Mouse (Mus musculus): ENCODE measurements around the gene Gm20489. TPM values are rescaled to one million over a fixed set of nuclear protein-coding genes. Genes with fewer than 3 reads are reported as not detected.
A peak's percentile ranks its signal among the peaks of the same experiment; 100 is the strongest.

Gene Gm20489
- polyA plus RNA-seq, 1 experiment = not detected

DNA sequence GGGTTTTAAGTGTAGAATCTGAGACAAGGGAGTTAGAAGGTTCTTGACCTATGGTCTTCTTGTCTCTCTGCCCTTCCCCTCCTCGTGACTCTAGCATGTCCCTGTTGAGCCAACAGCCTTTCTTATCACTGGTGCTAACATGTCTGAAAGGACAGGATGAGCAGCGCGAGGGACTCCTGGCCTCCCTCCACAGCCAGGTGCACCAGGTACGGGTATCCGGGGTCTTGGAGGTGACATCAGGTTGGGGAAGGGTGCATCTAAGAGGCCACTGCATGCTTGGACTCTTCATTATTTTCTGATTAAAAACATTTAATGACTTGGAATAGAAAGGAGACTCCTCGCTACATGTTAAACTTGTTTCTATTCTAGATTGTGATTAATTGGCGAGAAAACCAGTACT lies 20.2 kb upstream of the Gm20489 start:
- H3K4me1 ChIP-seq (ENCODE audit: control insufficient read depth, insufficient read depth, low read length) = no peaks in the 10 kb centered on the region
- no peak overlapping the region for H3K27ac ChIP-seq (ENCODE audit: insufficient read depth, low read depth, low read length)
- TF ChIP-seq CTCF (IDR thresholded peaks at IDR 0.05; ENCODE audit: low read depth, low read length) (no peak), POLR2A (IDR thresholded peaks at IDR 0.05; ENCODE audit: borderline replicate concordance, low read depth, low read length) (no peak)
- H3K4me3 ChIP-seq (ENCODE audit: insufficient read depth, low read length) = no peak overlapping the region

DNA sequence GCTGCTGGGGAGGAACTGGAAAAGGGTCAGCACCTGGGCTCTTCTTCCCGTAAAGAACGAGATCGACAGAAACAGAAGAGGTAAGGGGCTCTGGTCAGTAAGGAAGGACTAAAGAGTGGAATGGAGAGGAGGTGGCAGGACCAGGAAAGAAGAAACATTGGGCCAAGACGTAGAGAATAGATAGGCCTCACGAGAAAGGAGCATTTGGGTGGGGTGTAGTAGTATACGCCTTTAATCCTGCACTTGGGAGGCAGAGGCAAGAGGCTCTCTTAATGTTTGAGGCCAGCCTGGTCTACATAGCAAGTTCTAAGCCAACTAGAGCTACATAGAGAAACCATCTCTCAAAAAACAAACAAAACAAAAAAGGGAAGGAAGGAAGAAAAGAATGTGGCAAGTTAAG lies 19.6 kb upstream of the Gm20489 start:
- TF ChIP-seq POLR2A (IDR thresholded peaks at IDR 0.05; ENCODE audit: borderline replicate concordance, low read depth, low read length) = no peak
- no peak for TF ChIP-seq CTCF (IDR thresholded peaks at IDR 0.05; ENCODE audit: low read depth, low read length)
- Histone ChIP-seq H3K4me1 (ENCODE audit: control insufficient read depth, insufficient read depth, low read length) (no peaks in the 10 kb centered on the region), H3K27ac (ENCODE audit: insufficient read depth, low read depth, low read length) (no peak overlapping the region), H3K4me3 (ENCODE audit: insufficient read depth, low read length) (no peak overlapping the region)

DNA sequence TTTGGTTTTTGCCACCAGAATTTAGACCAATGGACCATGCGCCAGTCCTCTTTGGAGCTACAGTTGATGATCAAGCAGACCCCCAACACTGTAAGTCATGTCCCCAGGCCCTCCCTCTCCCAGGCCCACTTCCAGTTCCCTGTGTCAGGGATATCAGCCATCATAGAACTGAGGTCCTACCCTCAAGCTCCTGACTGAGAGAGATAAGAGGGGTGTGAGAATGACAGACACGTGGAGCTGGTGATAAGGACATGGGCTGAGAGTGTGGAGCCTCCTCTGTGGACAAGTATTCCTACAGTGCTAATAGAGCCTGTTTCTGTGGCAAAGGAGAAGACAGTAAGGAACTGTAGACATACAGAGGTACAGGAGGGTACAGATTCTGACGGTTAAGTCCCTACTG lies 18.7 kb upstream of the Gm20489 start:
- Histone ChIP-seq H3K27ac (ENCODE audit: insufficient read depth, low read depth, low read length) (no peak overlapping the region), H3K4me1 (ENCODE audit: control insufficient read depth, insufficient read depth, low read length) (no peaks in the 10 kb centered on the region), H3K4me3 (ENCODE audit: insufficient read depth, low read length) (no peak overlapping the region)
- no peak for TF ChIP-seq POLR2A (IDR thresholded peaks at IDR 0.05; ENCODE audit: borderline replicate concordance, low read depth, low read length)
- TF ChIP-seq CTCF (IDR thresholded peaks at IDR 0.05; ENCODE audit: low read depth, low read length) = no peak

DNA sequence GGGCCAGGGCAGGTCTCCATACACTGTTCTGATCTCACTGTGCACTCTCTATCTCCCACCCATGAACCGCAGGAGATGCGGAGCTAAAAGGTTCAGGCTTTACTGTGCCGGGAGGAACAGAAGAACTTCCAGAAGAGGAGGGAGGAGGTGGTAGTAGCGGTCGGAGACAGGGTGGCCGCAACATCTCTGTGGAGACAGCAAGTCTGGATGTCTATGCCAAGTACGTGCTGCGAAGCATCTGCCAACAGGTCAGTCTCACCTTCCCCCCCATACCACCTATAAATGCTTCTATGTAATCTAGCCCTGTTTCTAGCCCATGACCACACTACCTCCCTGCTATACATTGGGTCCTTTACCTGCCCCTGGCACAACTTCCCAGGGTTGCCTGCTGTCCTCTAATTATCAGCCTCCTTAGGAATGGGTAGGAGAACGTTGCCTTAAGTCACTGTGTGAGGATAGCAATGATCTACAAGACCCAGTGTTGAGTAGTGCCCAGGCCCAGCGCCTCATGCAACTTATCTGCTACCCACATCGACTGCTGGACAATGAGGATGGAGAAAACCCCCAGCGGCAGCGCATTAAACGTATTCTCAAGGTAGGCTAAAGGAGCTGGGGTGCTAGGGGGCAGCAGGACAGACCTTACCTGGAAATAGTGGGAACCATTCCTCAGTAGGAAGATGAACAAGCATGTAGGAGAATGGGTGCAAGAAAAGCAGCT lies 17.3 kb upstream of the Gm20489 start:
- H3K27ac ChIP-seq (ENCODE audit: insufficient read depth, low read depth, low read length) = no peak overlapping the region
- H3K4me1 ChIP-seq (ENCODE audit: control insufficient read depth, insufficient read depth, low read length) = no peaks in the 10 kb centered on the region
- no peak overlapping the region for H3K4me3 ChIP-seq (ENCODE audit: insufficient read depth, low read length)
- TF ChIP-seq CTCF (IDR thresholded peaks at IDR 0.05; ENCODE audit: low read depth, low read length) = no peak
- TF ChIP-seq POLR2A (IDR thresholded peaks at IDR 0.05; ENCODE audit: borderline replicate concordance, low read depth, low read length) = no peak

DNA sequence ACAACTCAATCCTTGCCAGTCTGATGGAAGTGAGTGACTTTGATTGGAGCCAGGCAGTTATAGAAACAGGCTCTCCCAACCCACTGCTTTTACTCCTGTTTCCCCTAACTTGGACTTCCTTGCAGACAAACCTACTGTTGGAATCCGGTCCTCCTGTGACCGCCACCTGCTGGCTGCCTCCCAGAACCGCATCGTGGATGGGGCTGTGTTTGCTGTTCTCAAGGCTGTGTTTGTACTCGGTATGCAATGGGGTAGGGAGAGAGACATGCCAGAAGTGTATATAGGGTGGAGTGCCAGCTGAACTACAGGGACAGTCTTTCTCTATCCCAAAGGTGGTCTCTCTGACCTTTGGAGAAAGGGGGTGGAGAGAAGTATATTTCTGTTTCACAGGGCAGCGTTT lies 16.7 kb upstream of the Gm20489 start:
- Histone ChIP-seq H3K27ac (ENCODE audit: insufficient read depth, low read depth, low read length) (no peak overlapping the region), H3K4me3 (ENCODE audit: insufficient read depth, low read length) (no peak overlapping the region), H3K4me1 (ENCODE audit: control insufficient read depth, insufficient read depth, low read length) (no peaks in the 10 kb centered on the region)
- TF ChIP-seq POLR2A (IDR thresholded peaks at IDR 0.05; ENCODE audit: borderline replicate concordance, low read depth, low read length) (no peak), CTCF (IDR thresholded peaks at IDR 0.05; ENCODE audit: low read depth, low read length) (peak; percentile 53; the same call in 1 of the 2 replicates)

DNA sequence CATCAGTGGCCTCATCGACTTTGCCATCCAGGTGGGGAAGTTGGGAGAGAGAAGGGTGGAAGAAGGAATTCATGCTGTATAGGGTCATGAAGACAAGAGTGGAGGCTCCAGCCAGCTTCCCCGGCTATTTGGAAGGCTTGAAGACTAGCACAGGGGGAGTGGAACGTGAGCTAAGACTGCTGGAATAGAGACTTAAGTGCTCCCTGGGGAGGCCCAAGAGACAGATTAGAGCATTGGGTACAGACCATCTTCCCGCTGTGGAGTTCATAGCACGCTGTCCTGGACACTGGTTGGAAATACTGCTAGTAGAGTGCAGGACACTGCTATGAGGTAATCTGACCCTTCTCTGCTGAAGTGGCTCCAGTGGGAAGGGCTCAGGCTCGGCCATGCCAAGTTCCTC lies 14.0 kb upstream of the Gm20489 start:
- TF ChIP-seq CTCF (IDR thresholded peaks at IDR 0.05; ENCODE audit: low read depth, low read length) = no peak
- no peak for TF ChIP-seq POLR2A (IDR thresholded peaks at IDR 0.05; ENCODE audit: borderline replicate concordance, low read depth, low read length)
- Histone ChIP-seq H3K4me3 (ENCODE audit: insufficient read depth, low read length) (no peak overlapping the region), H3K27ac (ENCODE audit: insufficient read depth, low read depth, low read length) (no peak overlapping the region), H3K4me1 (ENCODE audit: control insufficient read depth, insufficient read depth, low read length) (no peaks in the 10 kb centered on the region)

DNA sequence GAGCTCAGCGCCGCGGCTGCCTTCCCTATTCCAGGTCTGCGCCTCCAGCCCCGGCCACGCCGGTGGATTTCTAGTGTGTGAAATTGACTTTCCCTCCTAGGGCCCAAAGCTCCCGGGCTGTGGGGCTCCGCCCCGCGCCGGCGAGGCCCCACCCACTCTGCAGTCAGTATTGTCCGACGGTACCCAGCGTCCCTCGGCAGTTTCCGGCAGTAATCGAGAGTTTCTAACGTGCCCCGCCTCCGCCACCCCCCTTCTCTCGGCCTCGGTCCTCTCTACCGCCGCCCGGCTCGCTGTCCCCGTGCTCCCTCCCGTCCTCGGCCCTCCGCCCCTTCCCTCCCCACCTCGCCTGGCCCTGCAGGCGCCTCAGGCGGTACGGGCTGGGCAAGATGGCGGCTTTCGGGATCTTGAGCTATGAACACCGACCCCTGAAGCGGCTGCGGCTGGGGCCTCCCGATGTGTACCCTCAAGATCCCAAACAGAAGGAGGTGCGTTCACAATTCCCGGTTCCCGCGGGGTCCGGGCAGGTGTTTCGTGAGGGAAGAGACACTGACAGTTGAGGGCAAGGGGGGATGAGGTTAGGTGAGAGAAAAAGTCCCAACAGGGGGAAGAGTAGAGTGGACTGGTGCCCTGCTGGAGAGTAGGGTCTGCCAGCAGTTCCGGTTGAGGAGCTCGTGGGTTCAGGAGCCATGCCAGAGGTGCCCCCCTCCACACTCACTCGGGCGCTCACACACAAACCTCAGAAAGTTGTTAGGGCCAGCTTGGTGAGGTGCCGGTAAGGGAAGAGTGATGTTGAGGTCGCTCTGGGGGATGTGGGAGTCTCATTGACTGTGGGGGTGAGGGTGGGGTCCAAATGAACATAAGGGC lies 5.3 kb upstream of the Gm20489 start, which contains the start of gene Med12:
Gene Med12 (plus strand): TSS at position 156 of the 864 bp plus-strand sequence.
- Histone ChIP-seq H3K4me3 (ENCODE audit: insufficient read depth, low read length) (peak within 1 kb of the TSS; percentile 76), H3K4me1 (ENCODE audit: control insufficient read depth, insufficient read depth, low read length) (peaks cover 11% of the 10 kb centered on the region), H3K27ac (ENCODE audit: insufficient read depth, low read depth, low read length) (peak within 1 kb of the TSS; percentile 58)
- no peak for TF ChIP-seq POLR2A (IDR thresholded peaks at IDR 0.05; ENCODE audit: borderline replicate concordance, low read depth, low read length)
- TF ChIP-seq CTCF (IDR thresholded peaks at IDR 0.05; ENCODE audit: low read depth, low read length) = no peak

DNA sequence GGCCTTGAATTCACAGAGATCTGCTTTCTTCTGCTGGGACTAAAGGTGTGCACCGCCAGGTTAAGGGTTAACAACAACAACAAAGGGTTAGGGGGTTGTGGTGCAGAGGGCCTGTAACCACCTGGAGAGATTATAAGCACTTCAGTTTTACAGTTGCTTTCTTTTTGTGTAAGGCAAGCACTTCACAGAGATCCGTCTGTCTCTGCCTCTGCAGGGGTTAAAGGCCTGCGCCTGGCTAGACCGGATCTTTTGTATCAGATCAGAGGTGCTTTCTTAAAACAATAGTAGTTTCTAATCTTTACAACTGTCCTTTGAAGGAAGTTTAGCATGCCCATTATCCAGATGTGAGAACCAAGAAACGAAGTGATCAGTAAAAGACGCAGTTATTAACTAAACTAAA lies 4.6 kb upstream of the Gm20489 start:
- Histone ChIP-seq H3K4me3 (ENCODE audit: insufficient read depth, low read length) (peak overlapping the region; percentile 27; the same call in 1 of the 2 replicates), H3K27ac (ENCODE audit: insufficient read depth, low read depth, low read length) (peak overlapping the region; percentile 14; the same call in 1 of the 2 replicates), H3K4me1 (ENCODE audit: control insufficient read depth, insufficient read depth, low read length) (peaks cover 15% of the 10 kb centered on the region)
- TF ChIP-seq CTCF (IDR thresholded peaks at IDR 0.05; ENCODE audit: low read depth, low read length) (no peak), POLR2A (IDR thresholded peaks at IDR 0.05; ENCODE audit: borderline replicate concordance, low read depth, low read length) (no peak)

DNA sequence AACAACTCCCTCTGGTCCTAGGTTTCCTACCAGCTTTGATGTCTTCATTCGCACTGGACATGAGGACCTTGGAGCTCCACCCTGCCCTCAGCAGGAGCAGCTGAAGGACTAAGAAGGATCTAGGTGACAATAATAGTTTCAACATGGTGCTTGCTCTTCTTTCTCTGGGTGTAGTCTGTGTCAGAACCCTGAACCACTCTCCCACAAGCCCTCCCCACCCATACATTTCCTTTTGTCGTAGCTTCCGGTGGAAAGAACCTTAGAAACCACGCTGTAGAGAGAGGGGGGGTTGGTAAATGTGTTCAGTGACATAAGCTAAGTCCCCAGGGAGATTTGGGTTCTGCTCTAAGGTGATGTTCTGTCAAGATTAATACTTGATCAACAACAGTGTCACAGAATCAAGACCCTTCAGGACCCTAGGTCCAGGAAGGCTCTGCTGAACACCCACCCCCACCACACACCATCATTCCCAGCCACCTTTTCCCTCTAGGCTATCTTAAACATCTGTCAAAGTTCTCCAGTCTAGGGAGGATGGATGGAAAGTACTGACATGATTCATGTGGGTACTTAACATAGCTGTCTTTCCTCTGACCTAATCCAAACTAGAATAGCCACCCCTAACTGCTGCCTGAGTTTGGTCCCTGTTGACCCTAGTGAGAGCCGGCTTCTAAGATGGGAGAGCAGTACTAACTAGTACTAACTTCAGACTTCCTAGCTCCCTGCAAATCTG lies 633 bp downstream of the Gm20489 start, which contains the start of gene Il2rg:
Gene Il2rg (minus strand): TSS at position 231 of the 730 bp plus-strand sequence.
- Histone ChIP-seq H3K4me3 (ENCODE audit: insufficient read depth, low read length) (peak within 1 kb of the TSS; percentile 66), H3K4me1 (ENCODE audit: control insufficient read depth, insufficient read depth, low read length) (peaks cover 16% of the 10 kb centered on the region), H3K27ac (ENCODE audit: insufficient read depth, low read depth, low read length) (peak within 1 kb of the TSS; percentile 69)
- TF ChIP-seq CTCF (IDR thresholded peaks at IDR 0.05; ENCODE audit: low read depth, low read length) = no peak
- TF ChIP-seq POLR2A (IDR thresholded peaks at IDR 0.05; ENCODE audit: borderline replicate concordance, low read depth, low read length) = no peak

Measured in bone marrow macrophage, adult 2 months (primary cell).